Mouse (Mus musculus): ENCODE data around the gene Rhox4a2.
"Not testable (repeated sequence)": the region's sequence is repeated elsewhere in the genome, so short reads cannot be mapped to it uniquely, and the experiment has no call there.

- not testable (repeated sequence) for TF ChIP-seq CTCF, EP300 (IDR thresholded peaks at IDR 0.05; ENCODE audit: low read depth)
Measured at GRCm38 (mm10) chrX:37411767-37412166, 21.1 kb downstream of the Rhox4a2 start, which contains the start of gene Rhox2b.
